Mouse (Mus musculus): ENCODE results near the gene Trmt2a.

- TF ChIP-seq ZNF384 (IDR thresholded peaks at IDR 0.05; ENCODE audit: low read depth, low read length) = 0 out of 2 replicates have a peak, but pooled peaks have one; percentile 30
- no peak for TF ChIP-seq MAFK (IDR thresholded peaks at IDR 0.05; ENCODE audit: insufficient read depth, low read depth, low read length)
- no peak for TF ChIP-seq ZC3H11A (IDR thresholded peaks at IDR 0.05; ENCODE audit: borderline replicate concordance, low read depth, low read length)
- no peak for TF ChIP-seq CHD2 (IDR thresholded peaks at IDR 0.05; ENCODE audit: low read depth, low read length)
Observed at GRCm38 (mm10) chr16:18234671-18235388, 13.6 kb upstream of the Trmt2a start, which contains the start of gene Zdhhc8.

All from ES-E14 (cell line).